Mouse (Mus musculus): ENCODE data around the gene Mapk14.
"Not testable (repeated sequence)": the region's sequence is repeated elsewhere in the genome, so short reads cannot be mapped to it uniquely, and the experiment has no call there.

Mapk14 gene

GRCm38 (mm10) chr17:28697290-28698195, 6.4 kb downstream of the Mapk14 start:
- no peak for DNase-seq (ENCODE audit: low read depth, low spot score)

DNA sequence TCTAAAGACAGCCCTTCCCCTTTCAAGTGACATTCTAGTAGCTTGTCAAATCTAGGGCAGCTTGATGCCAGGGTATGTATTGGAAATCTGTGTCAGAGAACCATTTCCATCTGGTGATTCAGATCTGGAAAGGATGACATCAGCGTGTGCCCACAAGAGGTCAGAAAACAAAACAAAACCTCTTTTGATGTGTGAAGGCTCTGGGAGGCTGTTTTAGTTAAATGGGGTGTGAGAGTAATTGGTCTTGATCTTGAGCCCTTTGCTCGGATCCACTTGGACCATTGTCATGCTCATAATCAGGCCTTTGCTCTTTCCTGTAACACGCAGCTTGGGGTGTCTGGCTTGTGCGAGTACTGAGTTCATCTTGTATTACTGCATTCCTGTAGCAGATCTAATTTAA, 7.1 kb downstream of the Mapk14 start:
- DNase-seq (ENCODE audit: low read depth, low spot score), result no peak

GRCm38 (mm10) chr17:28698672-28699071, 7.5 kb downstream of the Mapk14 start:
- no peak for DNase-seq (ENCODE audit: low read depth, low spot score)

GRCm38 (mm10) chr17:28699789-28700188, 8.7 kb downstream of the Mapk14 start:
- no peak for DNase-seq (ENCODE audit: low read depth, low spot score)

- no peak for DNase-seq (ENCODE audit: low read depth, low spot score)
Observed at GRCm38 (mm10) chr17:28701171-28701570, 10.0 kb downstream of the Mapk14 start.

- DNase-seq (ENCODE audit: low read depth, low spot score), result no peak
Observed at GRCm38 (mm10) chr17:28701737-28702136, 10.6 kb downstream of the Mapk14 start.

GRCm38 (mm10) chr17:28702646-28703045, 11.5 kb downstream of the Mapk14 start:
- no peak for DNase-seq (ENCODE audit: low read depth, low spot score)

GRCm38 (mm10) chr17:28706697-28707096, 15.6 kb downstream of the Mapk14 start:
- no peak for DNase-seq (ENCODE audit: low read depth, low spot score)

GRCm38 (mm10) chr17:28707136-28707627, 16.1 kb downstream of the Mapk14 start:
- DNase-seq (ENCODE audit: low read depth, low spot score), result no peak

- DNase-seq (ENCODE audit: low read depth, low spot score), result no peak
Observed at GRCm38 (mm10) chr17:28707816-28708215, 16.7 kb downstream of the Mapk14 start.

GRCm38 (mm10) chr17:28708989-28709388, 17.9 kb downstream of the Mapk14 start:
- DNase-seq (ENCODE audit: low read depth, low spot score), result no peak

DNA sequence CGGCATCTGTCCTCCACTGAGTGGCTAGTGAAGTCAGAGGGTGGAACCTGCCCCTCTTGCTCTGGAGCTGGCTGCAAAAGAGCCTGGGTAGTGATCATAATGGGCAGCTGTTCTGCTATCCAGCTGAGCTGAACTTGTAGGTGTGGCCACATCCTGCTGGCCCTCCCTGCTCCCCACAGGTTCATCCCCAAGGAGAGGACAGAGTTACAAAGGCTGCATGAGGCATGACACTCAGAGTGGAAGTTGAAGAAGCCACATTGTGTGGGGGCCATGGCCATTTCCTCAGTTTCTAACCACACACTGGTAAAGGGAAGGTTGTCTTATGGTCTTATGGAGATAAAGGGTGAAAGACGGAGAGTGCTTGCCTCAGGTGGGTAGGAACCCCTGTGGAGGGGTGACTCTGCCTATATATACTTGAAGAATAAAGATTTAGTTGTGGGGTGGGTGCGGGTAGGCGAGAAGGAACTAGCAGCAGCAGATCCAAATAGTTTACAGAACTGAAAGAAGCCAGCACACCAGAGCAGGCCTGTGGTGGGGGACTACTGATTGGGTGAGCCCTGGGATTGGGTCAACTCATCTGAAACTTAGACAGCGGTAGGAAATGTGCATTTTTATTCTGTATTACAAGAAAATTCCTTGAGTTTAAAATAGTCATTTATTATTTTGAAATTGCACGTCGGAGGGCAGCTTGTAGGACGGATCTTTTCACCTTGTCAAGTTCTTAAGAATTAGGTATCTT, 18.6 kb downstream of the Mapk14 start:
- DNase-seq (ENCODE audit: low read depth, low spot score), result no peak

- no peak for DNase-seq (ENCODE audit: low read depth, low spot score)
Observed at GRCm38 (mm10) chr17:28710291-28710688, 19.2 kb downstream of the Mapk14 start.

DNA sequence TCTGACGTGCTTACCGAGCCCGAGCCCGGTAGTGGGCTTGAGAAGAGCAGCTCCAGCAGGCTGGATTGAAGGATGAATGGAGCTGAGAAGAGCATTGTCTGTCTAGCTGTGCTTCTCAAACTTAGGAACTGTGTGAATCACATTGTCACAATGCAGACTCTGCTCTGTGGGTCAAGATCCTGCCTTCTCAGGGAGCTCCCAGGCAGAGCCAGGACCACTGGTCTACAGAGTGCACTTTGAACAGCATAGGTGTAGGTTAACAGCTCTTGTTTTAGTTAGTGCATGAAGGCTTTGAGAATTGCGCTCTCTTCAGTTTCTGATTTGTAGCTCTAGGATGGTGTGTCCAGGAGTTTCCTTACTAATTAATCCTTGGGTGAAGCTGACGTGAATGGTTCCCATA, 20.1 kb downstream of the Mapk14 start:
- DNase-seq (ENCODE audit: low read depth, low spot score), result no peak

DNA sequence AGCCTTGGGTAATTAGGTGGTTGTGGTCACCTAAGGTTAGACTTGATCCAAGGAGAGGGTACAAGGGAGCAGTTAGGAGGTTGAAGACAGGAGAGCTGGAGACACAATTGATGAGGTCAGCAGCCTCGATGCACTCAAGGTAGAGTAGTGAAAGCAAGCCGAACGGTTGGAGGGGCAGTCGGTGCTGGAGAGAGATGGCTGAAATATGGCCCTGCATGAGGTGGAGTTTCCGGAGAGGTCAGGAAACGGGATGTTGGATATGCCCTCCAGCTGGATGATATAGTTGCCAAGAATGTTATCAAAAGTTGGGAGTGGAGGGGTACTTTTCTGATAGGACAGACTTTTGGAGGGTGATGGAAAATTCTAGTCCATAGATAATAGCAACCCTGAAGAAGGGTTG, 21.2 kb downstream of the Mapk14 start:
- DNase-seq (ENCODE audit: low read depth, low spot score), result no peak

DNA sequence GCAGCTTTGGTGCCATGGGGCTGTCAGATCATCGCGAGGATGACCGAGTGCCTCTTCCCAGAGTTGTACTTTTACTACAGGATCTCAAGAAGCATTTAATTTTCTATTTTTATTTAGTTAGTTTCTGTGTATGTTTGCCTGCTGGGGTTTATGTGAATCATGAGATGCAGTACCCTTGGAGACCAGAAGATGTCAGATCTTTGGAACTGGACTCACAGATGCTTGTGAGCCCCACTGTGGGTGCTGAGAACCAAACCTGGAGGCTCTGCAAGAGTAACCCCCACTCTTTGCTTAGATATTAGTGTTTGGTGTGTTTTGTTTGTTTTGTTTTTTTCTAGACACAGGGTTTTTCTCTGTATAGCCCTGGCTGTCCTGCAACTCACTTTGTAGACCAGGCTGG, 22.9 kb downstream of the Mapk14 start:
- no peak for DNase-seq (ENCODE audit: low read depth, low spot score)

- DNase-seq (ENCODE audit: low read depth, low spot score), result no peak
Observed at GRCm38 (mm10) chr17:28715832-28716548, 24.9 kb downstream of the Mapk14 start.

DNA sequence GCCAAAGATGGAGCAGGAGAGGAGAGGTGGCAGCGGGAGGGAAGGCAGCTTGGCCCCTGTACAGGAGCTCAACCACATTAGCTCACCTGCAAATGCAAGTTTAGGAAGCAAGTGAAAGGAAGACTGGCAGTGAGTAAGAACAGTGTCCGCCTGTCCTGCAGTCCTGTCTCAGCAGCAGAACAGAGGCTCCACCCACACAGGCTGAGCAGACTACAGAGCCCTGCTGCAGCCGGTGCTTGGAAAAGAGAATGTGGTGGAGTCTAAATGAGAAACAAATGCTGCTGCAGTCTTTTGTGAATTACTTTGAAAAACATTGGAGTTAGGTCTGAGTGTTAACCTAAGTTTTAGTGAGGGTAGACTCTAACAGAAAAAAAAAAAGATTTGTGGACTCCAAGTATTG, 26.4 kb downstream of the Mapk14 start:
- DNase-seq (ENCODE audit: low read depth, low spot score), result no peak

GRCm38 (mm10) chr17:28725783-28726182, 34.7 kb downstream of the Mapk14 start, which contains the start of gene AC170998.1:
TSS of gene AC170998.1 (plus strand) at chr17:28726083.
- no peak for DNase-seq (ENCODE audit: low read depth, low spot score)

GRCm38 (mm10) chr17:28727511-28727910, 36.4 kb downstream of the Mapk14 start:
- DNase-seq (ENCODE audit: low read depth, low spot score), result not testable (repeated sequence)

GRCm38 (mm10) chr17:28735317-28736105, 44.4 kb downstream of the Mapk14 start:
- no peak for DNase-seq (ENCODE audit: low read depth, low spot score)

Data from embryo, embryonic 11.5 days (tissue).